Mouse (Mus musculus) heart, embryonic 13.5 days (tissue): ENCODE results near the gene Col8a1. TPM values are rescaled to one million over a fixed set of nuclear protein-coding genes. Genes with fewer than 3 reads are reported as not detected.
A peak's percentile ranks its signal among the peaks of the same experiment; 100 is the strongest.

Experiments
- ATAC-seq: fragments of 200-750 bp; cut with Nextera tagmentation; 2 replicates; pipeline ENCODE4 v1.8.0; 2017; ENCODE audit warnings: moderate TSS enrichment; ENCODE audit not compliant: insufficient number of reproducible peaks, low FRiP score, low TSS enrichment; ENCODE audit errors: extremely low read depth
- H3K27ac ChIP-seq: fragments of 300-500 bp; sonication (generic); replicated peaks from 2 replicates; pipeline ENCODE4 v1.5.1; 2015; ENCODE audit warnings: moderate library complexity, mild to moderate bottlenecking, inconsistent platforms
- H3K27me3 ChIP-seq: fragments of 300-500 bp; sonication (generic); replicated peaks from 2 replicates; pipeline ENCODE4 v1.6.1; 2015; ENCODE audit warnings: mild to moderate bottlenecking, inconsistent platforms
- H3K36me3 ChIP-seq: fragments of 300-500 bp; sonication (generic); 2 replicates; pipeline ENCODE4 v1.6.1; 2015; ENCODE audit warnings: mild to moderate bottlenecking, inconsistent platforms
- H3K4me1 ChIP-seq: fragments of 300-500 bp; sonication (generic); 2 replicates; pipeline ENCODE4 v1.6.1; 2015; ENCODE audit warnings: inconsistent platforms
- H3K4me2 ChIP-seq: fragments of 300-500 bp; sonication (generic); 2 replicates; pipeline ENCODE4 v1.6.1; 2015; ENCODE audit warnings: inconsistent platforms, mild to moderate bottlenecking, moderate library complexity
- H3K4me3 ChIP-seq: fragments of 300-500 bp; sonication (generic); 2 replicates; pipeline ENCODE4 v1.5.1; 2015; ENCODE audit warnings: moderate library complexity, mild to moderate bottlenecking, inconsistent platforms
- H3K9ac ChIP-seq: fragments of 300-500 bp; sonication (generic); 2 replicates; pipeline ENCODE4 v1.6.1; 2015; ENCODE audit warnings: inconsistent platforms, mild to moderate bottlenecking, moderate library complexity
- H3K9me3 ChIP-seq: fragments of 300-500 bp; sonication (generic); 2 replicates; pipeline ENCODE4 v1.6.1; 2016; ENCODE audit warnings: inconsistent platforms
- WGBS: fragments of 180-500 bp; shearing (Covaris S2); methylation state at CpG from one replicate; pipeline ENCODE4 v1.1.7; 2015; ENCODE audit warnings: mixed read lengths; 5-methylcytosine and 5-hydroxymethylcytosine counted together
- polyA plus RNA-seq: library from polyadenylated mRNA; unstranded; fragments of >200 nt; fragmentation: Nextera tagmentation; extraction: Ambion mirVana; gene quantifications from 2 replicates; pipeline ENCODE4 v1.2.1, GENCODE M21; 2015

The Col8a1 gene
- polyA plus RNA-seq, 1 experiment from 2014 or later = 2.0 TPM

GRCm38 (mm10) chr16:57593422-57594157 is 160.9 kb downstream of the Col8a1 start:
- peaks cover 5% of the 10 kb centered on the region for H3K36me3 ChIP-seq
- H3K9ac ChIP-seq = no peak overlapping the region
- no peak for ATAC-seq
- H3K27ac ChIP-seq = no peak overlapping the region
- no peaks in the 10 kb centered on the region for H3K4me1 ChIP-seq
- no peak overlapping the region for H3K4me3 ChIP-seq
- H3K27me3 ChIP-seq = no peaks in the 10 kb centered on the region
- H3K9me3 ChIP-seq = no peaks in the 10 kb centered on the region
- no peak overlapping the region for H3K4me2 ChIP-seq
- WGBS = 37% methylated on average over 7 of the region's 7 CpGs

- Histone ChIP-seq H3K9ac (no peak overlapping the region), H3K27me3 (no peaks in the 10 kb centered on the region), H3K9me3 (no peaks in the 10 kb centered on the region), H3K4me1 (peaks cover 14% of the 10 kb centered on the region; the same call in 1 of the 2 replicates), H3K27ac (peak overlapping the region; percentile 32; the same call in 1 of the 2 replicates), H3K4me2 (no peak overlapping the region), H3K36me3 (peaks cover 7% of the 10 kb centered on the region; the same call in 1 of the 2 replicates), H3K4me3 (no peak overlapping the region)
- ATAC-seq = no peak
- 44% methylated on average over 3 of the region's 3 CpGs for WGBS
Measured at GRCm38 (mm10) chr16:57585201-57585600, 169.3 kb downstream of the Col8a1 start.

GRCm38 (mm10) chr16:57582008-57582407 is 172.5 kb downstream of the Col8a1 start:
- WGBS = 59% methylated on average over 2 of the region's 2 CpGs
- Histone ChIP-seq H3K4me3 (no peak overlapping the region), H3K9ac (no peak overlapping the region), H3K4me2 (no peak overlapping the region), H3K9me3 (no peaks in the 10 kb centered on the region), H3K36me3 (peaks cover 14% of the 10 kb centered on the region), H3K27ac (peak overlapping the region; percentile 28; the same call in 1 of the 2 replicates), H3K4me1 (peaks cover 30% of the 10 kb centered on the region), H3K27me3 (no peaks in the 10 kb centered on the region)
- no peak for ATAC-seq

DNA sequence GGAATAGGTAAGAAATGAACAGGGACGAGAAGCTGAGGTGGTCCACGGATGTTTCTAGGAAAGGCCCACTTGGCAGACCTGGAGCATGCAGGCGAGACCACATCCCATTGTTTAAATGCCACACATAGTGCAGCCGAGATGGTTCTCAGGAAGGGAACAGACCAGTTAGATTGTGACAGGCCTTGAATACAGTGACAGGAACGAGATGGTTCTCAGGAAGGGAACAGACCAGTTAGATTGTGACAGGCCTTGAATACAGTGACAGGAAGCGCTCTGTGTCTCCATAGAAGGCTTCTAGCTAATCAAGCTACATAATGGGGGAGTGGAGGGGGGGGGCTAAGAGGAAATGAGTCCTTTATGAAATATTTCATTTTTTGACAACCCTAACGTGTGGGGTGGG is 174.5 kb downstream of the Col8a1 start:
- peak overlapping the region; percentile 57 for H3K27ac ChIP-seq

DNA sequence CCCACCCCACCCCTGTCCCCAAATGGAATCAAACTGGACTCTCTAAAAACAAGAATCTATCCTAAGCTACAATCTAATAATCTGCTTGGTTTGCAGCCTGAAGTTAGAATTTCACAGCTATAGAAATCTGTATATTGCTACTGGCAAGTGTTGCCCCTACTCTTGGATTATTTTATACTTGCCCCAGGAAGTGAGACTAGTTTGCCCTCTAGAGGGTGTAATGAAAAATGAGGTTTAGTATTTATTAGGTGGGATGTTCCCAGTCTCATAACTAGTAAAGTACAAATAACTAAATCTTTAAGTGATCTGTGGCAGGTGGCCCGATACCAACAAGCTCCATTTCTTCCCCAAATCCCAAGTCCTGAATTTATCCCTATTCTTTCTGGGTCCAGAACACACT is 177.0 kb downstream of the Col8a1 start:
- Histone ChIP-seq H3K4me3 (no peak overlapping the region), H3K36me3 (peaks cover 28% of the 10 kb centered on the region), H3K27ac (no peak overlapping the region), H3K9ac (no peak overlapping the region), H3K4me2 (no peak overlapping the region), H3K9me3 (no peaks in the 10 kb centered on the region), H3K4me1 (peaks cover 39% of the 10 kb centered on the region), H3K27me3 (no peaks in the 10 kb centered on the region)
- ATAC-seq = no peak
- WGBS = 91% methylated on average over 1 of the region's 1 CpGs

More for the DNA sequence above, 174.5 kb downstream of the Col8a1 start:
- Histone ChIP-seq H3K9ac (no peak overlapping the region), H3K36me3 (peaks cover 22% of the 10 kb centered on the region), H3K4me2 (no peak overlapping the region), H3K27me3 (no peaks in the 10 kb centered on the region), H3K4me3 (no peak overlapping the region), H3K4me1 (peaks cover 26% of the 10 kb centered on the region), H3K9me3 (no peaks in the 10 kb centered on the region)
- WGBS = 44% methylated on average over 7 of the region's 7 CpGs
- ATAC-seq = no peak

- Histone ChIP-seq H3K27me3 (no peaks in the 10 kb centered on the region), H3K4me1 (peaks cover 48% of the 10 kb centered on the region), H3K27ac (no peak overlapping the region), H3K36me3 (peaks cover 42% of the 10 kb centered on the region), H3K4me3 (no peak overlapping the region), H3K4me2 (no peak overlapping the region), H3K9ac (no peak overlapping the region), H3K9me3 (no peaks in the 10 kb centered on the region)
- WGBS = 93% methylated on average over 1 of the region's 1 CpGs
- ATAC-seq = no peak
Measured at GRCm38 (mm10) chr16:57575764-57576388, 178.7 kb downstream of the Col8a1 start.

Other genes with a start within 250 kb of the Col8a1 start
- gene Cmss1, start 147.9 kb downstream of the Col8a1 start, polyA plus RNA-seq = 32.2 and 33.9 TPM in 2 replicates